Mouse (Mus musculus): ENCODE data around the gene Gm20388. TPM values are rescaled to one million over a fixed set of nuclear protein-coding genes. Genes with fewer than 3 reads are reported as not detected.
"Not testable (repeated sequence)": the region's sequence is repeated elsewhere in the genome, so short reads cannot be mapped to it uniquely, and the experiment has no call there.

Gene Gm20388
- polyA plus RNA-seq, 1 experiment from 2014 or later: not detected

DNA sequence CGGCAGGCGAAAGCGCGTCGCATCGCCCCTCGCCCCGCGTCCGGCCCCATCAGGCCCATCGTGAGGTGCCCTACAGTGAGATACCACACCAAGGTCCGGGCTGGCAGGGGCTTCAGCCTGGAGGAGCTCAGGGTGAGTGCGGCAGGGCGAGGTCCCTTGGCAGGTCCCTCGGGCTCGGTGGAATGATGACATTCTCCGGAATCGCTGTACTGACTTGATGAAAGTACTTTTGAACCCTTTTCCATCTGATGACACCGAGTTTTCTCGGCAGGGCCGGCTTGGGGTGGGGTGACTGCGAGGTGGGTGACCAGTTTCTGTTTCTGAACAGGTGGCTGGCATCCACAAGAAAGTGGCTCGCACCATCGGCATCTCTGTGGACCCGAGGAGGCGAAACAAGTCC, 3192.2 kb downstream of the Gm20388 start:
- not testable (repeated sequence) for DNase-seq; H3K9me3 ChIP-seq (replicated peaks); ATAC-seq (ENCODE audit: low read depth); H3K27me3 ChIP-seq
- H3K4me1 ChIP-seq (replicated peaks): peaks cover 26% of the 10 kb centered on the region
- H3K27ac ChIP-seq: peak overlapping the region; percentile 90
- peak overlapping the region; percentile 96 for H3K9ac ChIP-seq
- WGBS (ENCODE audit: insufficient replicate concordance): under 1% methylated on average over 26 of the region's 26 CpGs
- peak overlapping the region; percentile 75 for H3K4me2 ChIP-seq
- peak overlapping the region; percentile 73 for H3K4me3 ChIP-seq (replicated peaks)
- H3K36me3 ChIP-seq: peaks cover 37% of the 10 kb centered on the region

DNA sequence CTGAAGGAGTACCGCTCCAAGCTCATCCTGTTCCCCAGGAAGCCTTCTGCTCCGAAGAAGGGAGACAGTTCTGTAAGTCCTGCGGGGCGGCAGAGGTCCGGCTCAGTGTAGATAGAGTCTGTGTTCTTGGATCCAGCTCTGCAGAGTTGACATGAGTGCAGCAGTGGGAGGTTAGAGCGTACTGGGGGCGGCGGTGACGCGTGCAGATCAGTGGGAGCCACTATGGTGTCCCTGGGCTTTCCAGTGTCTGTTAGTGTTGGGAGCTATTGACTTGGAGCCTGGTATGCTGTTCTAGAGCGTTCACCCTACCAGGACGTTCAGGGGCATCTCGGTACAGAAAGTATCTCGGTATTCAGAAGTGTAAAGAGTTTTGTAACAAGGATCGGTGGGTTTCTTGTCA, 3192.6 kb downstream of the Gm20388 start:
- peak overlapping the region; percentile 96 for H3K9ac ChIP-seq
- H3K27ac ChIP-seq: peak overlapping the region; percentile 90
- H3K4me3 ChIP-seq (replicated peaks): peak overlapping the region; percentile 73
- no peaks in the 10 kb centered on the region for H3K27me3 ChIP-seq
- H3K4me2 ChIP-seq: peak overlapping the region; percentile 75
- 5% methylated on average over 15 of the region's 15 CpGs for WGBS (ENCODE audit: insufficient replicate concordance)
- H3K9me3 ChIP-seq (replicated peaks): no peaks in the 10 kb centered on the region
- DNase-seq: peak; percentile 23
- peaks cover 26% of the 10 kb centered on the region for H3K4me1 ChIP-seq (replicated peaks)
- ATAC-seq (ENCODE audit: low read depth): no peak
- peaks cover 33% of the 10 kb centered on the region for H3K36me3 ChIP-seq

DNA sequence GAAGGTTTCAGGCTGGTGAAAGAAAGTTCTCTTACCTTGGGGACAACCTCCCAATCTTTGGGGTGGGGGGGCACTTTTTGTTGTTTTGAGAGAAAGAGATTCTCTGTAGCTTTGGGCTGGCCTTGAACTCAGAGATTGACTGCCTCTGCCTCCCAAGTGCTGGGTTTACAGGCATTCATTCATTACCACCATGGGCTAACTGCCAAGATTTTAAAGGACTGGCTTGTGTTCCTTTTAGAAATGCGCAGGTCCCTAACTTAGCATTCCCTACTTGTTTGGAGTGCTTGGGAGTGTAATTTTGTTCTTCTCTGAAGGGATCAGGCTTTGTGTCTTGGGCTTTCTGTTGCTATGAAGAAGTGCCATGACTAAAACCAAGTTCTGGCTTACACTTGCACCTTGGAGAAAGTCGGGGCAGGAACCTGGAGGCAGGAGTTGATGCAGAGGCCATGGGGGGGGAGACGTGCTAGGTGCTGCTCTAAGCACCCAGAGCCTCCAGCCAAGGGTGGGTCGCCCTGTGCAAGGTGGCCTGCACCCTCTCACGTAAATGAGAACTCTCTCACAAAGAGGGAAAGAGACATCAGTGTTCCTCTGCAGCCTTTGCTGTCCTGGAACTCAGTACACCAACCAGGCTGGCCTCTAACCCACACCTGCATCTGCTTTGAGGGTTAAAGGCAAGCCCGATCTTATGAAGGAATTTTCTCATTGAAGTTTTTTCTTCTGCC, 3193.6 kb downstream of the Gm20388 start:
- H3K4me1 ChIP-seq (replicated peaks): peaks cover 26% of the 10 kb centered on the region
- H3K9me3 ChIP-seq (replicated peaks): no peaks in the 10 kb centered on the region
- no peak for ATAC-seq (ENCODE audit: low read depth)
- peak overlapping the region; percentile 96 for H3K9ac ChIP-seq
- H3K4me3 ChIP-seq (replicated peaks): peak overlapping the region; percentile 73
- WGBS (ENCODE audit: insufficient replicate concordance): 66% methylated on average over 6 of the region's 6 CpGs
- H3K27ac ChIP-seq: peak overlapping the region; percentile 90
- DNase-seq: no peak
- no peaks in the 10 kb centered on the region for H3K27me3 ChIP-seq
- H3K4me2 ChIP-seq: peak overlapping the region; percentile 75
- peaks cover 29% of the 10 kb centered on the region for H3K36me3 ChIP-seq

- Histone ChIP-seq H3K9ac (no peak overlapping the region), H3K27ac (no peak overlapping the region; the same call in 1 of the 2 replicates), H3K27me3 (no peaks in the 10 kb centered on the region), H3K4me3 (replicated peaks) (no peak overlapping the region), H3K4me1 (replicated peaks) (peaks cover 24% of the 10 kb centered on the region), H3K9me3 (replicated peaks) (no peaks in the 10 kb centered on the region), H3K36me3 (peaks cover 29% of the 10 kb centered on the region), H3K4me2 (no peak overlapping the region)
- ATAC-seq (ENCODE audit: low read depth) (no peak), DNase-seq (no peak)
- WGBS (ENCODE audit: insufficient replicate concordance): 44% methylated on average over 5 of the region's 5 CpGs
Measured at GRCm38 (mm10) chr8:123105553-123106326, 3195.1 kb downstream of the Gm20388 start.

DNA sequence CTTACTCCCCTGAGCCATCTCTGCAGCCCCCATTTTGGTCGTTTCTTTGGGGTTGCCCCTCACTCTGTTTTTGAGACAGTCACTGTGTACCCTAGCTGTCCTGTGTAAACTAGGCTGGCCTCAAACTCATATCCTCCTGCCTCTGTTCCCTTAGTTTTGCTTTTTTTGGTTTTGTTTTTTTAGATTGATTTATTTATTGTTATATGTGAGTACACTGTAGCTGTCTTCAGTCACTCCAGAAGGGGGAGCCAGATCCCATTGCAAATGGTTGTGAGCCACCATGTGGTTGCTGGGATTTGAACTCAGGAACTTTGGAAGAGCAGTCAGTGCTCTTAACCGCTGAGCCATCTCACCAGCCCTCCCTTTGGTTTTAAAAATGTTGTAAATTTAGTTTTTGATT, 3195.9 kb downstream of the Gm20388 start:
- H3K4me2 ChIP-seq: no peak overlapping the region
- peaks cover 29% of the 10 kb centered on the region for H3K36me3 ChIP-seq
- peaks cover 27% of the 10 kb centered on the region for H3K4me1 ChIP-seq (replicated peaks)
- H3K4me3 ChIP-seq (replicated peaks): no peak overlapping the region
- 0 out of 2 replicates have a peak, but pooled peaks cover 4% of the 10 kb centered on the region for H3K27me3 ChIP-seq
- ATAC-seq (ENCODE audit: low read depth) (no peak), DNase-seq (peak; percentile 29)
- no peak overlapping the region for H3K27ac ChIP-seq
- 46% methylated on average over 2 of the region's 2 CpGs for WGBS (ENCODE audit: insufficient replicate concordance)
- H3K9ac ChIP-seq: no peak overlapping the region
- no peaks in the 10 kb centered on the region for H3K9me3 ChIP-seq (replicated peaks)

DNA sequence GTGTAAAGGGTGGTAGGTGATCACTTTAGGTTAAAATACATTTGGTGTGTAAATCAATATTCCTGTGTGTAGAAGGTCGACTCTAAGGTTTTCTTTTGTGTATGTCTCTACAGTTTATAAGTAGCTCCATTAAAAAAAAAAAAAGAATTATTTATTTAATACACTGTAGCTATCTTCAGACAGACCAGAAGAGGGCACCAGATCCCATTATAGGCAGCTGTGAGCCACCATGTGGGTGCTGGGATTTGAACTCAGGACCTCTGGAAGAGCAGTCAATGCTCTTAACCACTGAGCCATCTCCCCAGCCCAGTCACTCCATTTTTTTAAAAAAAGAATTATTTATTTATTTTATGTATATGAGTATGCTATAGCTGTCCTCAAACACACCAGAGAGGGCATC, 3197.4 kb downstream of the Gm20388 start:
- Histone ChIP-seq H3K36me3 (peaks cover 27% of the 10 kb centered on the region), H3K27ac (no peak overlapping the region), H3K9ac (no peak overlapping the region), H3K27me3 (0 out of 2 replicates have a peak, but pooled peaks cover 4% of the 10 kb centered on the region), H3K4me2 (no peak overlapping the region), H3K9me3 (replicated peaks) (no peaks in the 10 kb centered on the region), H3K4me3 (replicated peaks) (no peak overlapping the region), H3K4me1 (replicated peaks) (peaks cover 24% of the 10 kb centered on the region)
- WGBS (ENCODE audit: insufficient replicate concordance): 45% methylated on average over 1 of the region's 1 CpGs
- DNase-seq: no peak
- no peak for ATAC-seq (ENCODE audit: low read depth)

GRCm38 (mm10) chr8:123108953-123109352, 3198.3 kb downstream of the Gm20388 start:
- Histone ChIP-seq H3K36me3 (peaks cover 18% of the 10 kb centered on the region), H3K4me3 (replicated peaks) (no peak overlapping the region), H3K4me2 (no peak overlapping the region), H3K27ac (no peak overlapping the region), H3K9ac (no peak overlapping the region), H3K4me1 (replicated peaks) (peaks cover 22% of the 10 kb centered on the region), H3K27me3 (0 out of 2 replicates have a peak, but pooled peaks cover 4% of the 10 kb centered on the region), H3K9me3 (replicated peaks) (no peaks in the 10 kb centered on the region)
- ATAC-seq (ENCODE audit: low read depth): no peak
- 76% methylated on average over 5 of the region's 5 CpGs for WGBS (ENCODE audit: insufficient replicate concordance)
- no peak for DNase-seq

- no peak overlapping the region for H3K4me3 ChIP-seq (replicated peaks)
- no peak overlapping the region for H3K4me2 ChIP-seq
- peak; percentile 71 for ATAC-seq (ENCODE audit: low read depth)
- 2% methylated on average over 4 of the region's 4 CpGs for WGBS (ENCODE audit: insufficient replicate concordance)
- H3K9me3 ChIP-seq (replicated peaks): no peaks in the 10 kb centered on the region
- H3K27me3 ChIP-seq: peaks cover 5% of the 10 kb centered on the region
- peak; percentile 44 for DNase-seq
- peaks cover 22% of the 10 kb centered on the region for H3K4me1 ChIP-seq (replicated peaks)
- no peak overlapping the region for H3K27ac ChIP-seq
- H3K36me3 ChIP-seq: peaks cover under 1% of the 10 kb centered on the region
- H3K9ac ChIP-seq: no peak overlapping the region
Measured at GRCm38 (mm10) chr8:123110649-123111048, 3200.0 kb downstream of the Gm20388 start.

DNA sequence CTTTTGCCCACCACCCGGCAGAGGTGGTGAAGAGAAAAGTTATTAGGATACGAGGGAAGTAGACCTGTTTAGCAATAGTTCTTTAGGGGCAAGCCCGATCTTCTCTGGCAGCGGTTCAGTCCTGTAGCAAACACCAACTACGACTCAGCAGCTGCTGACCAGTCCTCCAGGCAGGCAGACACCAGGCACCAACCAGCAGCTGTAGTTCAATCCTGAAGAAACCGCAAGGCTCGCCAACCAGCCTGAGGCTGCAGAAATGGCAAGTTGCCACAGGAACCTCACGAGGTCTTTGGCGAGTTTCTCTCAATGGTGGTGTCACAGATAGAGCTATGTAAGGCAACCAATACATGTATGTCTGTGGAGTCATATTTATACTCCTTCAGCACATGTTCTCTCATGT, 3202.3 kb downstream of the Gm20388 start:
- Histone ChIP-seq H3K9ac (no peak overlapping the region), H3K4me3 (replicated peaks) (no peak overlapping the region), H3K27me3 (peaks cover 28% of the 10 kb centered on the region), H3K4me2 (no peak overlapping the region), H3K4me1 (replicated peaks) (peaks cover 45% of the 10 kb centered on the region), H3K36me3 (no peaks in the 10 kb centered on the region), H3K9me3 (replicated peaks) (no peaks in the 10 kb centered on the region), H3K27ac (no peak overlapping the region)
- DNase-seq (no peak), ATAC-seq (ENCODE audit: low read depth) (no peak)
- WGBS (ENCODE audit: insufficient replicate concordance): 69% methylated on average over 9 of the region's 9 CpGs

DNA sequence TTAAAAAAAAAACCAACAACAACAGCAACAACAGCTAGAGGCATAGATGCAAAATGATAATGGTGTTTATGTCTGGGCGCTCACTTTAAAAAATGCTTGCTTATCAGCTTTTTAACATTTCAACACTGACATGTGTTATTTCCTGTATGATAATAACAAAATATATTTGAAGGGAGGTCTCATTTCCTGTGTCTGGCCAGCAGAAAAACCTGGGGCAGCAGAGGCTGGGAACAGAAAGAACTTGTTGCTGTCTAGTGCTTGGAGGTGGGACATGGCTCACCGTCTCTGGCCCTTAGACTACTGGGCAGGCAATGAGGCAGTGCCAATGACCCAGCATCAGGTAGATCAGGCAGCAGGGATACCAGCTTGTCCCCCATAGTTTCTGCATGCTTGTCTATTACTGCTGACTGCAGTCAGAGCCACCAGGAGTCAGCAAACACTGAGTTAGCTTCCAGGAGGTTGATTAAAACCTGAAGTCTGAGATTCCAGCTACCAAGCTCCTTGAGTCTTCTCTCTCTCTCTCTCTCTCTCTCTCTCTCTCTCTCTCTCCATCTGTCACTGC, 3203.3 kb downstream of the Gm20388 start:
- H3K9ac ChIP-seq: no peak overlapping the region
- H3K36me3 ChIP-seq: no peaks in the 10 kb centered on the region
- H3K27me3 ChIP-seq: peaks cover 39% of the 10 kb centered on the region
- ATAC-seq (ENCODE audit: low read depth) (no peak), DNase-seq (no peak)
- H3K27ac ChIP-seq: peak overlapping the region; percentile 26; the same call in 1 of the 2 replicates
- H3K4me3 ChIP-seq (replicated peaks): no peak overlapping the region
- H3K4me1 ChIP-seq (replicated peaks): peaks cover 56% of the 10 kb centered on the region
- 9% methylated on average over 2 of the region's 2 CpGs for WGBS (ENCODE audit: insufficient replicate concordance)
- H3K4me2 ChIP-seq: 0 out of 2 replicates have a peak overlapping the region, but pooled peaks have one; percentile 3
- no peaks in the 10 kb centered on the region for H3K9me3 ChIP-seq (replicated peaks)

DNA sequence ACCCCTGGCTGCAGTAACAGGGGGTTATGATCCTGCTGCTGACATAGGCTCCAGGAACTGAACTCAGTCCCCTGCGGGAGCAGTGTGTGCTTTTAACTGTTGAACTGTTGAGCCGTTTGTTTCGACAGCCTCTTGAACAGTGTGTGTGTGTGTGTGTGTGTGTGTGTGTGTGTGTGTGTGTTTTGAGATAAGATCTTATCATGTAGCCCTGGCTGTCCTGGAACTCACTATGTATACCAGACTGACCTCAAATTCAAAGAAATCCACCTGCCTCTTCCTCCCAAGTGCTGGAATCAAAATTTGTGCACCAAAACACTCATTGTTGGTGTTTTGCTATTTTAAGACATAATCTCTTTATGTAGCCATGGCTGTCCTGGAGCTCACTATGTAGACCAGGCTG, 3204.0 kb downstream of the Gm20388 start:
- Histone ChIP-seq H3K9me3 (replicated peaks) (no peaks in the 10 kb centered on the region), H3K9ac (no peak overlapping the region), H3K27me3 (peaks cover 45% of the 10 kb centered on the region), H3K4me2 (no peak overlapping the region), H3K36me3 (no peaks in the 10 kb centered on the region), H3K4me3 (replicated peaks) (no peak overlapping the region), H3K4me1 (replicated peaks) (peaks cover 60% of the 10 kb centered on the region), H3K27ac (no peak overlapping the region)
- no peak for DNase-seq
- ATAC-seq (ENCODE audit: low read depth): no peak
- WGBS (ENCODE audit: insufficient replicate concordance): 7% methylated on average over 3 of the region's 3 CpGs

All from liver, embryonic 13.5 days (tissue).